Mouse (Mus musculus) cerebellum, adult 2 months (tissue): ENCODE measurements around the gene Olfr1046. TPM values are rescaled to one million over a fixed set of nuclear protein-coding genes. Genes with fewer than 3 reads are reported as not detected.
"Not testable (repeated sequence)": the region's sequence is repeated elsewhere in the genome, so short reads cannot be mapped to it uniquely, and the experiment has no call there.

Source experiments
- DNase-seq, 2 experiments: peaks; one replicate each; pipeline ENCODE4 v3.0.0; 2021
- H3K27ac ChIP-seq: fragments of 200-500 bp; 2 replicates; pipeline ENCODE4 v1.5.1; 2012; ENCODE audit warnings: low read length, control low read depth, inconsistent platforms; ENCODE audit not compliant: insufficient read depth
- H3K27me3 ChIP-seq: fragments of 200-500 bp; 2 replicates; pipeline ENCODE4 v1.6.1; 2012; ENCODE audit warnings: inconsistent platforms, mild to moderate bottlenecking, low read length, moderate library complexity; ENCODE audit not compliant: control insufficient read depth, insufficient read depth
- H3K4me1 ChIP-seq: fragments of 200-500 bp; 2 replicates; pipeline ENCODE4 v1.6.1; 2011; ENCODE audit warnings: low read length; ENCODE audit not compliant: control insufficient read depth, insufficient read depth
- H3K4me3 ChIP-seq: fragments of 200-500 bp; replicated peaks from 2 replicates; pipeline ENCODE3; 2011; ENCODE audit warnings: mild to moderate bottlenecking, low read depth, low read length, control low read depth; ENCODE audit not compliant: insufficient read depth
- CTCF ChIP-seq: fragments of 200-500 bp; IDR thresholded peaks from 2 replicates; pipeline ENCODE4 v1.5.1; 2011; ENCODE audit warnings: low read depth, mild to moderate bottlenecking, control low read depth, low read length, moderate library complexity, borderline replicate concordance; ENCODE audit not compliant: insufficient read depth
- POLR2A ChIP-seq: fragments of 200-500 bp; IDR thresholded peaks from 2 replicates; pipeline ENCODE4 v1.6.1; 2011; ENCODE audit warnings: low read length, control low read depth, borderline replicate concordance; ENCODE audit not compliant: insufficient read depth
- WGBS: fragments of 180-500 bp; shearing (Covaris S2); methylation state at CpG from one replicate; pipeline ENCODE4 v1.1.7; 2018; 5-methylcytosine and 5-hydroxymethylcytosine counted together
- polyA plus RNA-seq: library from polyadenylated mRNA; depleted of rRNA; stranded (reverse); fragments of >200 nt; gene quantifications from 2 replicates; pipeline ENCODE4 v1.2.3, GENCODE M21; 2012; rRNA removed

Gene Olfr1046
- polyA plus RNA-seq: not detected in 2 replicates

DNA sequence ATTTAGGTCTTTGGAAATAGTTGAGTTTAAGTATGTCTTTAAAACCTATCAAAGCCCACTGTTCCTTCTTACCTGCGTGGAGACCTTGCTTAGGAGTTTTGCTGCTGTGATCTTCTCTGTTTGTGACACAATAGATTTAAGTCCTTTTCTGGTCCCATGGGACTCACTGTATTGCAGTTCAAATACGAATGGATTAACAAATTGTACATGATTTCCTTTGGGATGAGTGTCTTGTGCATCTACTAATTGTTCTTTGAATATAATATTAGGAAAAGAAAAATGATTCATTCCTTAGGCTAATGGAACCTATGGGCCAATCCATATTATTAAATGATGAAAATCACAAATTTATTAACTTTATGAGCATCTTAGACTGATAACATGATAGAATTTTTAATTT is at the start of gene Olfr1046:
Olfr1046 (minus strand) TSS at position 101 of the 400 bp plus-strand sequence.
- WGBS: 68% methylated on average over 2 of the region's 2 CpGs

DNA sequence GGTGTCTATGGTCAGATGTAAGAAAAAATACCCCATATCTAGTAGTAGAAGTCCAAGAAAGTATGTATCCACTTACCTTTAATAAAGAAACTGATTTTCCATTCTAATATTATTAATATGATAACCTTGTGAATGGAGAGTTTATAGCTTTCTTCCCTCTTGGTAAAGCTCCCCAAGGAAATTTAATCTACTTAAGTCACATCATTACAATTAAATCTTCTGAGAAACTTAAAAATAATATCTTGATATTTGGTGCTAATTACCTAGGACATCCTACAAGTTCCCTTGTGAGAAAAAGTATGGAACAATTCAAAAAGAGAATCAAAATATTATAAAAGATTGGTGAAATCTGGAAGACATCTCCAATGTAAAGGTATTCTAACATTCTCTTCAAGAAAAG is 39.1 kb upstream of the Olfr1046 start, which contains the start of gene Olfr1049:
Olfr1049 (minus strand) TSS at position 101 of the 400 bp plus-strand sequence.
- H3K27ac ChIP-seq, H3K4me3 ChIP-seq, DNase-seq, H3K27me3 ChIP-seq, H3K4me1 ChIP-seq: not testable (repeated sequence)

More for the DNA sequence above, at the start of gene Olfr1046:
- Histone ChIP-seq H3K4me1 (no peaks in the 10 kb centered on the region), H3K4me3 (no peak within 1 kb of the TSS), H3K27ac (no peak within 1 kb of the TSS), H3K27me3 (no peaks in the 10 kb centered on the region)
- DNase-seq: no peak
- TF ChIP-seq CTCF (no peak), POLR2A (no peak)

DNA sequence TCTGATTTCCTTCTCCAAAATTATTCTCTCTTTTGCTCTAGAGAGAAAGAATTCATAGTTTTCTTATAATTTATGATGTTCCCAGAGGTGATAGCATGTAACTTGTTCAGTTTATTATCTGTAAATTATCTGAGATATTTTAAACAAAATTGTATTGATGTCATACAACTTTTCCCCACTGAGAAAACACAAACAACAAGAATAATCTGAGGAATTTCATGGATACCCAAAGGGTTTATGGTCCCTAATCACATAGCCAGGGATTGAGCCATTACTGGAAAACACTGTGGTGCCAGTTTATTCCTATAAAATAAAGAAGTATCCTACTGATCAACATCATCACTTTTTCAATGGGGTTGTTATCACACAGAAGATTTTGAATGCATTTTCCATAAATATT is 21.1 kb upstream of the Olfr1046 start, which contains the start of gene Olfr1048:
Olfr1048 (minus strand) TSS at position 101 of the 400 bp plus-strand sequence.
- H3K4me3 ChIP-seq: no peak within 1 kb of the TSS
- DNase-seq: no peak
- no peaks in the 10 kb centered on the region for H3K27me3 ChIP-seq
- H3K4me1 ChIP-seq: no peaks in the 10 kb centered on the region
- no peak within 1 kb of the TSS for H3K27ac ChIP-seq
- TF ChIP-seq POLR2A (no peak), CTCF (no peak)

DNA sequence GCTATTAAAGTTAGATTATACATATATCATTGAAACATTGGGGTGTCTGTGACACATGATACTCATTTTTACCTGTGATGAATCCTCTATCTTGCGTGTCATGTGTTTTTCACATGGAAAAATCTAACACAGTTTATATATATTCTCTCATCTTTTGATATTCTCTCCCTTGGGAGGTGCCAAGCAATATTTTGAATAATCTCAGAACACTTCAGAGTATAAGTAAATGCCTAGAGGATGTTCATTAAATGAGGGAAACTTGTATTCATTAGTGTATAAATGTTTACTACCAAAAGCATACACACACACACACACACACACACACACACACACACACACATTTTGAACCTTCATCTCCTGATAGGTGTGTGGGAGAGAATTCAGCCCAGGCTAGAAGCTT is 12.2 kb upstream of the Olfr1046 start, which contains the start of gene Olfr1047:
Olfr1047 (minus strand) TSS at position 101 of the 400 bp plus-strand sequence.
- WGBS: 90% methylated on average over 1 of the region's 1 CpGs
- Histone ChIP-seq H3K4me3 (no peak within 1 kb of the TSS), H3K27me3 (no peaks in the 10 kb centered on the region), H3K4me1 (no peaks in the 10 kb centered on the region), H3K27ac (no peak within 1 kb of the TSS)
- no peak for DNase-seq
- TF ChIP-seq POLR2A (no peak), CTCF (no peak)

DNA sequence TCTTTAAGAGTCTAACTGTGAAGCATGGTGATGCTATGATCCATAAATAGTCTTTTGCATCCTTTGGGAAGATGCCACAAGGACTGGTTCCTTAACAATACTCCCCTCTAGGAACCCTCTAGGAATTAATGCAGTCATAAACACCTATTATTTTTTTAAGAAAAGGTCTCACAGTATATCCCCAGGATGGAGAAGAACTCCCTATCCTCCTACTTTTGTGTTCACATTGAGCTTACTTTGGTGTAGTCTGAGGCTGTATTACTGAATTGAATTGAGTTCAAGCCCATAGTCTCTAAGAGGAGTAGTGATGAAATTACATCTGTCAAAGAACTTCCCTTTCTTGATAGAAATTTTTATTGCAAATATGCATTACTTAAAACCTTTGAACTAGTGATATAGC is 16.2 kb downstream of the Olfr1046 start, which contains the start of gene Olfr1045:
Olfr1045 (minus strand) TSS at position 101 of the 400 bp plus-strand sequence.
- H3K27me3 ChIP-seq: no peaks in the 10 kb centered on the region
- no peak within 1 kb of the TSS for H3K4me3 ChIP-seq
- no peak within 1 kb of the TSS for H3K27ac ChIP-seq
- TF ChIP-seq POLR2A (no peak), CTCF (no peak)
- H3K4me1 ChIP-seq: no peaks in the 10 kb centered on the region
- DNase-seq: no peak

DNA sequence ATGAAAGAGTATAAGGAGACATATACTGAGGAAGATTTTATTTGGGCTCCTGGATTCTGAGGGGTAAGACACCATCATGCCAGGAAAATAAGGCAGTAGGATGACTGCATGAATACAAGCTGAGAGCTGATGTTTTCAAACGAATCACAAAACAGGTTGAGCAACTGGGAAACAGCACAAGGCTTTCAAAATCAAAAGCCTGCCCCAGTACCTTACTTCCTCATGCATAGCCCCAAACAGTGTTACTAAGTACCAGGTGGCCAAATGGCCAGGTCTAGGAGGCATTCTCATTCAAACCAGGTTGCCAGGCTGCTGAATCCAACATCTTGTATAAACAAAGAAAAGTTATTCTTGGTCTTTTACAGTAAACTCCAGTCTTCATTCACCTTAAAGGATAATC is 23.3 kb downstream of the Olfr1046 start:
- Histone ChIP-seq H3K27ac (no peak overlapping the region), H3K27me3 (no peaks in the 10 kb centered on the region), H3K4me3 (no peak overlapping the region), H3K4me1 (no peaks in the 10 kb centered on the region)
- 45% methylated on average over 1 of the region's 1 CpGs for WGBS
- no peak for DNase-seq
- TF ChIP-seq CTCF (no peak), POLR2A (no peak)

DNA sequence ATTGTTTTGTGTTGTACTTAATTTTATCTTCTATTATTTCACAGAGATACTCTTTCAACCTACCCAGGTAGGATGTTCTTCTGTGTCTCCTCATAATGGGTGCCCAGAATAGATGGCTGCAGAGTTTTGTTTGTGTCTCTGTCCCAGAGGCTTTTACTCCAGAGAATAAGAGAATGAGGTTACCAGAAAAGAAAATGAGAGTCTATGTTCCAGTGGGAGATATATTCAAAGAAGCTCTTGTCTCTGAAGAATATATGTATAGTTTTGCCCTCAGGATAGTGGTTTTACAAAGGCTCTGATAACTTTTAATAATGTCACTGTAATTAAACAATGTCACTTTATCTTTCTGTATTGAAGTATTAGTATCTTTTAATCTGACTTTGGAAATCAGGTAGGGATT is 33.5 kb downstream of the Olfr1046 start, which contains the start of gene Olfr52:
Olfr52 (minus strand) TSS at position 101 of the 400 bp plus-strand sequence.
- Histone ChIP-seq H3K4me3 (no peak within 1 kb of the TSS), H3K27ac (no peak within 1 kb of the TSS), H3K4me1 (no peaks in the 10 kb centered on the region), H3K27me3 (no peaks in the 10 kb centered on the region)
- TF ChIP-seq CTCF (no peak), POLR2A (no peak)
- no peak for DNase-seq

DNA sequence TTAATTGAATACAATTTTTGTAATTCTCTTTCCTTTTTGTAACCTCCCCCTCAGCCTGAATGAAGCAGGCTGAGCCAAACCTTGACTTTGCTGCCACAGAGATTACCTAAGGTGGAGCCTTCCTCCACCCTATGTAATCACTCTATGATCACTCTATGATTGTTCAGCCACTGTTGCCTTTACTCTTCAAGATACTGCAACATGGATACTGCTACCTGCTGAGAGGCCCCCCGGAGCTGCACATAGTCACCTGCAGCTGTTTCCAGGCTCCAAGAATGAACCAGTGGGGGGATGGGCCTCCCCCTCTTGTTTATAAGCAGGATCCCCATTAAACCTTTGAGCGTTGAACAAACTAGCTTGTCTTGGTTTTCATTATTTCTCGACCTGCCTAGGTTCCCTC is 39.2 kb downstream of the Olfr1046 start:
- H3K4me3 ChIP-seq: no peak overlapping the region
- DNase-seq: no peak
- H3K27me3 ChIP-seq: no peaks in the 10 kb centered on the region
- TF ChIP-seq POLR2A (no peak), CTCF (no peak)
- H3K4me1 ChIP-seq: no peaks in the 10 kb centered on the region
- no peak overlapping the region for H3K27ac ChIP-seq
- WGBS: 73% methylated on average over 3 of the region's 3 CpGs

DNA sequence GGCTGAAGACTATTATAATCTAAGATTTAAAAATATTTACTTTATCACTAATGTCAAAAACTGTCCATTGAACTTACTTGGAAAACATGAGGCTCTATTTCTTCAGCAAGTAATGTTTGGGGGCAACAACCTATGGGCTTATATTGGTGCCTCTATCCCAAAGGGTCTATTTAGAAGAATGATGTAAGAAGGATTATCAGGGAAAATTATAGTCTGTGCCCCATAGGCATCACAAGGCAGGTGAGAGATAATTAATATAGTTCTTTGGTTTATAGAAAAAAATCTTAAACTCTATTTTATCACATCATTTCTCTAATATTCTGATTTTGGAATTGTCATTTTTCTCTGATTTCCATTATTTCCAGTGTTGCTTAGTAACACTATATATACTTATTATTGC is 41.4 kb downstream of the Olfr1046 start, which contains the start of gene Olfr1044:
Olfr1044 (minus strand) TSS at position 101 of the 400 bp plus-strand sequence.
- no peaks in the 10 kb centered on the region for H3K27me3 ChIP-seq
- no peaks in the 10 kb centered on the region for H3K4me1 ChIP-seq
- TF ChIP-seq POLR2A (no peak), CTCF (no peak)
- no peak within 1 kb of the TSS for H3K27ac ChIP-seq
- no peak within 1 kb of the TSS for H3K4me3 ChIP-seq
- DNase-seq: no peak

DNA sequence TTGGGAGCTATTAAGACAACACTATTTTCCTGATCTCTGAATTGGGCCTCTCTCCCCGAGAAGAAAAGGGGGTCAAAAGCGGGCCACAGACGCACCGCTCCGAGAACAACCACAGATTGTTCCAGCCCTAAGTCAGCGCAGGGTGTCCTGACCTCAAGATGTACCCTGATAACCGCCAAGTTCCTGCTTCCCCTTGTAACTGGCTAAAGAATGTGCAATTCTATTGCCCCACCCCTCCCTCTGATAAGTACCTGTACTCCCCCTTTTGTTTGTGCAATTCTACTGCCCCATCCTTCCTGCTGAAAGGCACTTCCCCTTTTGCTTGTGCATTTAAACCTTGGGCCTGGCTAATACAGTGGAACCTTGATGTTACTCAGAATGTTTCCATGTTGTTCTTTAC is 43.7 kb downstream of the Olfr1046 start:
- not testable (repeated sequence) for H3K27ac ChIP-seq, H3K4me1 ChIP-seq, DNase-seq, H3K4me3 ChIP-seq, H3K27me3 ChIP-seq
- WGBS: 89% methylated on average over 7 of the region's 7 CpGs
